Mouse (Mus musculus): Measurements from ENCODE around the gene Ppip5k2. TPM values are rescaled to one million over a fixed set of nuclear protein-coding genes. Genes with fewer than 3 reads are reported as not detected.
A peak's percentile ranks its signal among the peaks of the same experiment; 100 is the strongest.
"Not testable (repeated sequence)": the region's sequence is repeated elsewhere in the genome, so short reads cannot be mapped to it uniquely, and the experiment has no call there.

Ppip5k2 gene
- polyA plus RNA-seq, 1 experiment = 4.3 TPM

- WGBS = 85% methylated on average over 11 of the region's 11 CpGs
- no peaks in the 10 kb centered on the region for H3K4me1 ChIP-seq (ENCODE audit: control insufficient read depth, insufficient read depth, low read length)
- TF ChIP-seq POLR2A (IDR thresholded peaks at IDR 0.05; ENCODE audit: borderline replicate concordance, extremely low read depth, low read depth, low read length) = no peak
- TF ChIP-seq CTCF (IDR thresholded peaks at IDR 0.05; ENCODE audit: insufficient read depth, low read length) = no peak
- DNase-seq = no peak
- no peak overlapping the region for H3K4me3 ChIP-seq (replicated peaks; ENCODE audit: extremely low read depth, low read depth, low read length)
These were observed 15.6 kb upstream of the Ppip5k2 start for GRCm38 (mm10) chr1:97785685-97786393.

- no peaks in the 10 kb centered on the region for H3K4me1 ChIP-seq (ENCODE audit: control insufficient read depth, insufficient read depth, low read length)
- no peak overlapping the region for H3K4me3 ChIP-seq (replicated peaks; ENCODE audit: extremely low read depth, low read depth, low read length)
- TF ChIP-seq CTCF (IDR thresholded peaks at IDR 0.05; ENCODE audit: insufficient read depth, low read length) = no peak
- 69% methylated on average over 7 of the region's 7 CpGs for WGBS
- no peak for DNase-seq
These were observed 14.7 kb upstream of the Ppip5k2 start for GRCm38 (mm10) chr1:97784928-97785327.

- WGBS = 92% methylated on average over 7 of the region's 7 CpGs
- Histone ChIP-seq H3K4me1 (ENCODE audit: control insufficient read depth, insufficient read depth, low read length) (no peaks in the 10 kb centered on the region), H3K4me3 (replicated peaks; ENCODE audit: extremely low read depth, low read depth, low read length) (no peak overlapping the region)
- DNase-seq = no peak
- no peak for TF ChIP-seq CTCF (IDR thresholded peaks at IDR 0.05; ENCODE audit: insufficient read depth, low read length)
- TF ChIP-seq POLR2A (IDR thresholded peaks at IDR 0.05; ENCODE audit: borderline replicate concordance, extremely low read depth, low read depth, low read length) = no peak
These were observed 11.5 kb upstream of the Ppip5k2 start for GRCm38 (mm10) chr1:97781674-97782073.

GRCm38 (mm10) chr1:97773973-97774372, 3.8 kb upstream of the Ppip5k2 start:
- no peak overlapping the region for H3K4me3 ChIP-seq (replicated peaks; ENCODE audit: extremely low read depth, low read depth, low read length)
- DNase-seq = no peak
- WGBS = 94% methylated on average over 2 of the region's 2 CpGs
- no peak for TF ChIP-seq POLR2A (IDR thresholded peaks at IDR 0.05; ENCODE audit: borderline replicate concordance, extremely low read depth, low read depth, low read length)
- TF ChIP-seq CTCF (IDR thresholded peaks at IDR 0.05; ENCODE audit: insufficient read depth, low read length) = no peak
- no peaks in the 10 kb centered on the region; the same call in 1 of the 2 replicates for H3K4me1 ChIP-seq (ENCODE audit: control insufficient read depth, insufficient read depth, low read length)

- WGBS = 79% methylated on average over 6 of the region's 6 CpGs
- DNase-seq = no peak
- Histone ChIP-seq H3K4me1 (ENCODE audit: control insufficient read depth, insufficient read depth, low read length) (no peaks in the 10 kb centered on the region; the same call in 1 of the 2 replicates), H3K4me3 (replicated peaks; ENCODE audit: extremely low read depth, low read depth, low read length) (no peak overlapping the region)
- no peak for TF ChIP-seq POLR2A (IDR thresholded peaks at IDR 0.05; ENCODE audit: borderline replicate concordance, extremely low read depth, low read depth, low read length)
- no peak for TF ChIP-seq CTCF (IDR thresholded peaks at IDR 0.05; ENCODE audit: insufficient read depth, low read length)
These were observed 3.2 kb upstream of the Ppip5k2 start for GRCm38 (mm10) chr1:97773362-97773761.

GRCm38 (mm10) chr1:97771727-97772126, 1.5 kb upstream of the Ppip5k2 start:
- no peak for DNase-seq
- no peak overlapping the region for H3K4me3 ChIP-seq (replicated peaks; ENCODE audit: extremely low read depth, low read depth, low read length)
- WGBS = 90% methylated on average over 5 of the region's 5 CpGs
- no peak for TF ChIP-seq CTCF (IDR thresholded peaks at IDR 0.05; ENCODE audit: insufficient read depth, low read length)
- H3K4me1 ChIP-seq (ENCODE audit: control insufficient read depth, insufficient read depth, low read length) = no peaks in the 10 kb centered on the region; the same call in 1 of the 2 replicates

GRCm38 (mm10) chr1:97771118-97771517, 907 bp upstream of the Ppip5k2 start:
- TF ChIP-seq POLR2A (IDR thresholded peaks at IDR 0.05; ENCODE audit: borderline replicate concordance, extremely low read depth, low read depth, low read length) = no peak
- TF ChIP-seq CTCF (IDR thresholded peaks at IDR 0.05; ENCODE audit: insufficient read depth, low read length) = no peak
- Histone ChIP-seq H3K4me3 (replicated peaks; ENCODE audit: extremely low read depth, low read depth, low read length) (peak overlapping the region; percentile 10), H3K4me1 (ENCODE audit: control insufficient read depth, insufficient read depth, low read length) (no peaks in the 10 kb centered on the region; the same call in 1 of the 2 replicates)
- 44% methylated on average over 7 of the region's 7 CpGs for WGBS
- DNase-seq = no peak

- TF ChIP-seq CTCF (IDR thresholded peaks at IDR 0.05; ENCODE audit: insufficient read depth, low read length) = no peak
- TF ChIP-seq POLR2A (IDR thresholded peaks at IDR 0.05; ENCODE audit: borderline replicate concordance, extremely low read depth, low read depth, low read length) = no peak
- under 1% methylated on average over 40 of the region's 40 CpGs for WGBS
These were observed 812 bp downstream of the Ppip5k2 start for GRCm38 (mm10) chr1:97769294-97769903.

GRCm38 (mm10) chr1:97768906-97769293, 1.3 kb downstream of the Ppip5k2 start:
- no peak for TF ChIP-seq POLR2A (IDR thresholded peaks at IDR 0.05; ENCODE audit: borderline replicate concordance, extremely low read depth, low read depth, low read length)
- no peak for TF ChIP-seq CTCF (IDR thresholded peaks at IDR 0.05; ENCODE audit: insufficient read depth, low read length)
- DNase-seq = no peak
- Histone ChIP-seq H3K4me1 (ENCODE audit: control insufficient read depth, insufficient read depth, low read length) (no peaks in the 10 kb centered on the region; the same call in 1 of the 2 replicates), H3K4me3 (replicated peaks; ENCODE audit: extremely low read depth, low read depth, low read length) (peak overlapping the region; percentile 96)
- 4% methylated on average over 7 of the region's 7 CpGs for WGBS

More at GRCm38 (mm10) chr1:97769294-97769903, 812 bp downstream of the Ppip5k2 start:
- DNase-seq = peak; percentile 36
- Histone ChIP-seq H3K4me3 (replicated peaks; ENCODE audit: extremely low read depth, low read depth, low read length) (peak overlapping the region; percentile 96), H3K4me1 (ENCODE audit: control insufficient read depth, insufficient read depth, low read length) (no peaks in the 10 kb centered on the region; the same call in 1 of the 2 replicates)

- TF ChIP-seq CTCF (IDR thresholded peaks at IDR 0.05; ENCODE audit: insufficient read depth, low read length) = no peak
- TF ChIP-seq POLR2A (IDR thresholded peaks at IDR 0.05; ENCODE audit: borderline replicate concordance, extremely low read depth, low read depth, low read length) = no peak
- WGBS = 72% methylated on average over 2 of the region's 2 CpGs
- no peak for DNase-seq
- H3K4me1 ChIP-seq (ENCODE audit: control insufficient read depth, insufficient read depth, low read length) = no peaks in the 10 kb centered on the region; the same call in 1 of the 2 replicates
- H3K4me3 ChIP-seq (replicated peaks; ENCODE audit: extremely low read depth, low read depth, low read length) = no peak overlapping the region
These were observed 2.1 kb downstream of the Ppip5k2 start for GRCm38 (mm10) chr1:97768089-97768488.

GRCm38 (mm10) chr1:97765712-97766111, 4.5 kb downstream of the Ppip5k2 start:
- H3K4me3 ChIP-seq (replicated peaks; ENCODE audit: extremely low read depth, low read depth, low read length); H3K4me1 ChIP-seq (ENCODE audit: control insufficient read depth, insufficient read depth, low read length); DNase-seq: not testable (repeated sequence)
- WGBS = 84% methylated on average over 4 of the region's 4 CpGs

All from lung, adult 2 months (tissue).